Mouse (Mus musculus) megakaryocyte progenitor cell, adult 5-6 weeks (primary cell): Measurements from ENCODE around the gene Ppp1r12c. TPM values are rescaled to one million over a fixed set of nuclear protein-coding genes. Genes with fewer than 3 reads are reported as not detected.

Source experiments
- ATAC-seq: replicated peaks from 2 replicates; pipeline ENCODE4 v1.8.0; 2016; ENCODE audit warnings: mild to moderate bottlenecking, moderate TSS enrichment, inconsistent platforms; ENCODE audit not compliant: poor library complexity
- total RNA-seq, 2 experiments: library from RNA; stranded (forward) in 1 of 2; stranded (reverse) in 1 of 2; fragments of 157-497, 149-512 nt in 1 of 2; fragments of 200-1000 nt in 1 of 2; gene quantifications; 2 replicates each; pipeline versions ENCODE4 v1.2.3 to v1.2.4; 2015 to 2017

The Ppp1r12c gene
- total RNA-seq, 2 experiments from 2014 or later = 85.6 to 106 TPM

GRCm38 (mm10) chr7:4437721-4438120 lies 63.8 kb downstream of the Ppp1r12c start:
- ATAC-seq = no peak

DNA sequence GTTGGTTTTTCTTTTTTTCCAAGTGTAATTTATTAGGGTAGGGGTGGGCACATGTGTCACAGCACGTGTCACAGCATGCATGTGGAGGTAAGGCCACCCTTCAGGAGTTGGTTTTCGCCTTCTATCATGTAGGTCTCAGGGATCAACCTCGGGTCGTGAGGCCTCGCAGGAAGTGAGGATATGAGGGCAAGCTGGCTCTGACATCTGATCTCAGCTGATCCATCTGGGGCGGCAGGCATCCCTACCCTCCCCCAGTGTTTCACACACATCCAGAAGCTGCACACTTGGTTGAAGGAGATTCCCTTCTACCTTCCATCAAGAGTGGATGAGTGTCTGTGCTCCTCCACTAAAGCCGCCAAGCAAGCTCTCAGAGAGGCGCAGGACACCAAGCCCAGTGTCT lies 69.5 kb downstream of the Ppp1r12c start:
- ATAC-seq = no peak

DNA sequence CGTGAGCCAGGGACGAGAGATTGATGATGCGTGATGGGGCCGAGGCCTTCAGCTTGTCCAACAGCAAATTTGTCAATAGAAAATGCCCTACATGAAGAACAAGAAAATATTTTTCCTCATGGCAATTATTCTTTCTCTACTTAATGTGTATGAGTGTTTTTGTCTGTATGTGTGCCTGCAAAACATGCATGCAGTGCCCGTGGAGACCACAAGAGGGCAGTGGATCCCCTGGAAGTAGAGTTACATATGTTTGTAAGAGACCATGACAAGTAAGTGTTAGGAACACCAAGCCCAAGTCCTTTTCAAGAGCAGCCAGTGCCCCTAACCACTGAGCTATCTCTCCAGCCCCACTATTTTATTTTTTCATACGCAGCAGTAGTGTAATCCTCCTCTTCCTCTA lies 69.9 kb downstream of the Ppp1r12c start:
- peak; percentile 70 for ATAC-seq

Other genes with a start within 250 kb of the Ppp1r12c start
- gene Ncr1, start 164.0 kb downstream of the Ppp1r12c start, total RNA-seq (2015) = 0.51 and 0.79 TPM in 2 replicates
- not detected in 2 replicates for gene Ncr1, start 164.0 kb downstream of the Ppp1r12c start, total RNA-seq (2017)
- not detected in 2 replicates for gene Gp6, start 103.9 kb downstream of the Ppp1r12c start, total RNA-seq (2015)
- not detected in 2 replicates for gene Gp6, start 103.9 kb downstream of the Ppp1r12c start, total RNA-seq (2017)
- gene Rdh13, start 56.0 kb downstream of the Ppp1r12c start, total RNA-seq (2015) = 3.3 and 4.7 TPM in 2 replicates
- 16.1 and 32.6 TPM in 2 replicates for gene Rdh13, start 56.0 kb downstream of the Ppp1r12c start, total RNA-seq (2017)
- gene Eps8l1, start 41.0 kb downstream of the Ppp1r12c start, total RNA-seq (2015) = 2.0 and 2.8 TPM in 2 replicates
- 1.6 and 5.1 TPM in 2 replicates for gene Eps8l1, start 41.0 kb downstream of the Ppp1r12c start, total RNA-seq (2017)
- 5.6 and 8.0 TPM in 2 replicates for gene Tnnt1, start 14.7 kb upstream of the Ppp1r12c start, total RNA-seq (2015)
- gene Tnnt1, start 14.7 kb upstream of the Ppp1r12c start, total RNA-seq (2017) = 16.5 and 17.4 TPM in 2 replicates
- 4.8 and 5.2 TPM in 2 replicates for gene Tnni3, start 22.5 kb upstream of the Ppp1r12c start, total RNA-seq (2015)
- 2.1 and 6.0 TPM in 2 replicates for gene Tnni3, start 22.5 kb upstream of the Ppp1r12c start, total RNA-seq (2017)
- gene Dnaaf3, start 30.8 kb upstream of the Ppp1r12c start, total RNA-seq (2015) = 0.59 and 0.95 TPM in 2 replicates
- 1.3 and 1.4 TPM in 2 replicates for gene Dnaaf3, start 30.8 kb upstream of the Ppp1r12c start, total RNA-seq (2017)
- gene Syt5, start 45.9 kb upstream of the Ppp1r12c start, total RNA-seq (2015) = not detected in 2 replicates
- gene Syt5, start 45.9 kb upstream of the Ppp1r12c start, total RNA-seq (2017) = not detected in 2 replicates
- gene Ptprh, start 102.4 kb upstream of the Ppp1r12c start, total RNA-seq (2015) = not detected in 2 replicates
- not detected in 2 replicates for gene Ptprh, start 102.4 kb upstream of the Ppp1r12c start, total RNA-seq (2017)
- gene Tmem86b, start 129.7 kb upstream of the Ppp1r12c start, total RNA-seq (2015) = 6.7 and 8.9 TPM in 2 replicates
- 15.2 and 22.4 TPM in 2 replicates for gene Tmem86b, start 129.7 kb upstream of the Ppp1r12c start, total RNA-seq (2017)
- gene Ppp6r1, start 157.3 kb upstream of the Ppp1r12c start, total RNA-seq (2015) = 99.0 and 102 TPM in 2 replicates
- gene Ppp6r1, start 157.3 kb upstream of the Ppp1r12c start, total RNA-seq (2017) = 124 and 144 TPM in 2 replicates
- 48.1 and 52.5 TPM in 2 replicates for gene Hspbp1, start 183.4 kb upstream of the Ppp1r12c start, total RNA-seq (2015)
- gene Hspbp1, start 183.4 kb upstream of the Ppp1r12c start, total RNA-seq (2017) = 20.2 and 26.2 TPM in 2 replicates
- gene Brsk1, start 188.9 kb upstream of the Ppp1r12c start, total RNA-seq (2015) = 0.44 TPM in 1 of 2 replicates, not detected in the other
- not detected in 2 replicates for gene Brsk1, start 188.9 kb upstream of the Ppp1r12c start, total RNA-seq (2017)
- gene Tmem150b, start 223.6 kb upstream of the Ppp1r12c start, total RNA-seq (2015) = 10.1 and 12.1 TPM in 2 replicates
- gene Tmem150b, start 223.6 kb upstream of the Ppp1r12c start, total RNA-seq (2017) = 23.0 and 24.4 TPM in 2 replicates
- gene Kmt5c, start 238.4 kb upstream of the Ppp1r12c start, total RNA-seq (2015) = 37.3 and 41.0 TPM in 2 replicates
- gene Kmt5c, start 238.4 kb upstream of the Ppp1r12c start, total RNA-seq (2017) = 50.1 and 55.6 TPM in 2 replicates